Mouse (Mus musculus) embryo, embryonic 10.5 days (tissue): ENCODE data around the gene Ect2.

ENCODE experiments used
- DNase-seq: peaks from one replicate; pipeline ENCODE4 v3.0.0-alpha.2; 2015; ENCODE audit warnings: low spot score

Gene Ect2

DNA sequence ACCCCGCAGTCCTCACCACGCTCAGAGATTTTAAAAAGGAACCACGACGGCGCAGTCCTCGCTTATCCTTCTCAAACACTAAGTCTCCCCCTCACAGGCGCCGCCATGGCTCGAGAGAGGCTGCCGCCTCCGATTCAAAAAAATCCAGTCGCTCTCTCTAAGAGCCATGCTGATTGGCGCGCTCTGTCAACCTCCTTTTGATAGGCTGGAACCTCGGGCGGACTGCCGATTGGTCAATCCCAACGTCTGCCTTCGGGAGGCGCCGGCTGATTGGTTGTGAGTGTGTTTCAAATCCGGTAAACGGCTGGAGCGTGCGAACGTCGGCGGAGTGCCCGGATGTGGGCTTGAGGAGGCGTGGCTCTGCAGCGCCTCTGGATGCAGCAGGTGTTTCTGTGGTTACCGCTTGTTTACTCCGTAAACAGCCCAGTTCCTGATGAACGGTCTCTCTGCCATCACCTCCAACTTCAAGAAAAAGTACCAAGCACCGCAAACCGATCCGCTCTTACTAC, at the start of gene Ect2:
Gene Ect2, minus strand, starts transcription at position 178 of the 509 bp plus-strand sequence.
- DNase-seq, result peak; percentile 99

DNA sequence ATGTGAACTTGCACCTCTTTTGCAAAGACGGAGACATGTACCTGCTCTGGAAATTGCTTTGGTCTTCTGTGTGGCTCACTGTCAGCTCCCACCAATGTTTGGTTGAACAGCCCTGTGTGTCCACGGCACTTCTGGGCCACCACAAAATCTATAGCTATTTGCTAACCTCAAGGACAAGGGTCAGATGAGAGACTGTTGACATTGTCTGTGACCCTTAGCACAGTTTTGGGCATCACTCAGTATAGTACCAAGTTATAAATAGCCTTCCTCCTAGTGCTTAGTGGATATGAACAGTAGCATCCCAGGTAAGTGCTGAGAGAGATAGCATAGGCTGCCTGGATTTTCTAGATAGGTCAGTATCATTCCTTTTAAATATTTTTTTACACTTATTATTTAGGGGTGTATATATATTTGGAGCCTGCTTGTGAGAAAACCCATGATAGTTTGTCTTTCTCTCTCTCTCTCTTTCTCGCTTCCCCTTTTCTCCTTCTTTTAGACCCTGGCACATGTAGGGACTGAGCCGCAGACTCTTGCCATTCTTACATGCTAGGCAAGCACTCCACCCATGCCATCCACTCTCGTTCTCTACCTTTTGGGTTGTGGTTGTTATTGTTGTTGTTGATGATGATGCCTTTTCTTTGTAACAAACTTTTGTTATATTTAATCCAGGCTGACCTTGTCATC, 48.2 kb upstream of the Ect2 start:
- DNase-seq, result no peak

DNA sequence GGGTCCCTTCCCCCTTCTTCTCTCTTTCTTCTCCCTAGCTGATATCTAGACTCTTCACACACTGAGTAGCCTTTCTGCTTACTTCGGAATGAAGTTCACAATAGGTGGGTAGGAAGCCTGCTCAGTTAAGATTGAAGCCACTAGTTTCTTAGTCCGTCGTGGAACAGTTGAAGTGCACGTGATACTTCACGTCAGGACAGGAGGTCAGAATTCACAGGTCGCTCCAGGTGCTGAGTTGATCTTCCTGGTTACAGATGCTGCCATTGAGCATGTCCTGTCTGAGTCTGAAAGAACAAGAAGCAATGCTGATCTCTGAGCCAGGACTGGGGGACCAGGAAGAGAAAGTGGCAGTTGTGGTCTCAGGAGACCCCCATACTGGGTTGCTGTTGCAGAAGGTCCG, 45.4 kb upstream of the Ect2 start:
- no peak for DNase-seq

DNA sequence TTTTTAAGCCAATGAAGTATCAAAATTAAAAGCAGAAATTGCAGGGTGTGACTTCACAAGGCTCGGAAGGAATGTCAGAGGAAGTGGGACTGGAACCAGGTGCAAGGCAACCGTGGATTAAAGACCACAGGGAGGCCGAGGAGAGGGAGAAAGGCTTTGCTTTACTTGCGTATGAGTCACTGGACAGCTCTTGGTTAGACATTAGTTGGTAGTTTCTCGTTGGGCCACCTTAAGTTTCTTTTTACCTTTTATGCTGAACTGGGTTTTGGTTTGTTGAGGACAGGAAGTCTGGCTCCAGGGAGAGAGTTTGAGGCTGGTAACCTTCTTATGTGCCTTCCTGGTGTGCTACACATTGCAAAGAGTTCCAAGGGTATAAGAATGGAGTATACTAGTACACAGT, 44.1 kb upstream of the Ect2 start:
- DNase-seq, result no peak

DNA sequence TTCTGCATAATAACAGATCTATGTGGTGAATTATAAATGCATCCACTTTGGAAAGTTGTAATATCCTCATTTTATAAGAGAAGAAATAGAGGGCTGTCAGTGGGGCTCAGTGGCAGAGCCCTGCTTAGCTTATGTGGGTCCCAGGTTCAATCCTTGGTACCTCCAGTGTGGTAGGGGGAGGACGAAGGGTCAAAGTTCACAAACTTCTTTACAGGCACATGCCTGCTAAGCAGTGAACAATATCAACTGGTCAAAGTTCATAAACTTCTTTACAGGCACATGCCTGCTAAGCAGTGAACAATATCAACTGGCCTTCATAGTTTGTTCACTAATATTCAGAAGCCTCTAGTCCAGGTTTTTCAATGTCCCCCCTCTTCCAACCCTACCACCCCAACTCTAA, 42.9 kb upstream of the Ect2 start:
- no peak for DNase-seq

DNA sequence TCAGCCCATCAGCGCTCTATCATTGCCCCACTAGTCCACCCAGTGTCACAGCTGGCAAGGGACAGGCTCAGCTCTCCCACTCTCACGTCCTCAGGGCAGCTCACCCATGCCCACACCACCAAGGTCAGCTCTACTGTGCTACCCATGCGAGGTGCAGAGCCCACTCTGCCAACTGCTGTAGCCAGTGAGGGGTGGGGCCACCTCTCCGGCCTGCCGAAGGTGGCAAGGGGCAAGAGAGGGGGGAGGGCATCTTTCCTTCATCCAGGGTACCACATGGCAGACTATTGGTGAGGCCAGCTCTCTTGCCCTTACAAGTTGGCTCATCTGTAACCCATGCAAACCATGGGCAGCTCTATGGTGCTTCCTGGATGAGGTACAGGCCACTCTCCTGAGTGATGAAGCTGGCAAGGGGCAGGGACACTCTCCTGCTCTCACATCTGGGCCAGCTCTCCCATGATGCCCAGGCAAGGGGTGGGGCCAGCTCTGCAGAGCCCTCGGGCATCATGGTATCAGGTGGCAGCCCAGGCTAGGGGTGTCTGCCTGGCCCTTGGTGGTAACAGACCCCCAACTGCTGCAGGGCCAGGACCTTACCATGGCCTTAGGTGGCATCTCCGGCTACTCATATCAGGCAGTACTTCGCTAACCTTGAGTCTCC, 42.0 kb upstream of the Ect2 start:
- DNase-seq, result no peak

DNA sequence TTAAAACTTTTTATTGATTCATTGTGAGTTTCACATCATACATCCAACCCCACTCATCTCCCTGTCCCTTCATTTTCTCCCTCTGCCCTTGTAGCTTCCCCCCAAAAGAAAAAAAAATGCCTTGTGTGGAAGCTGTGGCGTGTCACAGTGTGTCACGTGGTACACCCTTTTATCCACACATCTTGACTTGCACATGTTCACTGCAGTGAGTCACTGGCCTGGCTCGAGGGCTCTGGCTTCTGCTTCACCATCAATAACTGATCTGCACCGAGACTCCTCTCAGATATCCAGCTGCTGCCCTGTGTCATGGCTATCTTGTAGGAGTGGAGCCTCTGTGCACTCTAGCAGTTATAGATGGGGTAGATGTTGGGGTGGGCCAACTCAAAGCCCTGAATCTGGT, 41.5 kb upstream of the Ect2 start:
- no peak for DNase-seq

DNA sequence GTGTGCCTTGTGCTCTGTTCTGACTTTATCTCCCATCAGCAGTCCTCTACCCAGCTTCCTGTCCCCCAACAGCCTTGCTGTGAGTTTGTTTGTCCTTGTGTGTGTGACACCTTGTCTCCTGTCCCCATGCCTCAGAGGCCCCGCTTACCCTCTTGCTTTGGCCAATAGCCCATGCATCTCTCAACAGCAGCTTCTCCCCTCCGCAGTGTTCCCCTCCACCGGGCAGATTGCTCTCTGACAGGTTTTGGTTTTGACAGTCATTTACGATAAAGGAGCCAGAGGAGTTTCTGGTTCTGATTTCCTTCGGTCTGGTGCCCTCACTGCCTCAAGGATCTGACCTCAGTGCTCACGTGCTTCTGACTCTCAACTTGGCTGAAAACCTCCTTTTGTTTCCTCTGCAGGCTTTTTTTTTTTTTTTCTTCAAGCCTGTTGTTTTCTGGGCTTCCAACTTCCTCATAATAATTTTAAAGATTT, 40.2 kb upstream of the Ect2 start:
- DNase-seq, result peak; percentile 19

DNA sequence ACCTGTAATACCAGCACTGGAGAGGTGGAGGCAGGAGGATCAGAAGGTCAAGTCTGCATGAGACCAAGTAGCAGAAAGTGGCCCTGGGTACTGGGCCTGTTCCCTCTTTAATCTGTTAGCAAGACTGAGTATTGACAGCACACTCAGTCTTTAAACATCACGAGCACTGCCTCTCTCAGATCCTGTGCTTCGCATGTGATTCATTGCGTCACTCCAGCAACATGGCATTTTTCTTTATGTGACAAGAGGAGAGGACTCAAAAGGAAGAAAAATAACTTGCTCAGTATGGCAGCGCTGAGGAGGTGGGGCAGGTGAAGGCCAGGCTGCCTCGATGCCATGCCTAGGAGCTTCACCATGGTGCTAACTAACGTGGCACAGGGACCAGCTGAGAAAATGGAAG, 38.2 kb upstream of the Ect2 start:
- DNase-seq, result no peak

DNA sequence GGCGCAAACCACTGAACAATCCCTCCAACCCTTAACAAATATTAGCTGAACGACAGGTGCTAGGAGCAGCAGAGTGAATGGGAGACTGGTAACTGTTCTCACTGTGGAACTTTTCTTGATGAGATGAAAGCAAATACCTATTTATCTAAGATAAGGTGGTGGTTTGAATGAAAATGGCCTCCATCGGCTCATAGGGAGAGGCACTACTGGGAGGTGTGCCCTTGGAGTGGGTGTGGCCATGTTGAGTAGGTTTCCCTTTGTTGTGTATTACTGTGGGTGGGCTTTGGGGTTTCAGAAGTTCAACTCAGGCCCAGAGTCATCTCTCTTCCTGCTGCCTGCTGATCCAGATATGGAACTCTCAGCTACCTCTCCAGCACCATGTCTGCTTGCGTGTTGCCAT, 37.2 kb upstream of the Ect2 start:
- no peak for DNase-seq

DNA sequence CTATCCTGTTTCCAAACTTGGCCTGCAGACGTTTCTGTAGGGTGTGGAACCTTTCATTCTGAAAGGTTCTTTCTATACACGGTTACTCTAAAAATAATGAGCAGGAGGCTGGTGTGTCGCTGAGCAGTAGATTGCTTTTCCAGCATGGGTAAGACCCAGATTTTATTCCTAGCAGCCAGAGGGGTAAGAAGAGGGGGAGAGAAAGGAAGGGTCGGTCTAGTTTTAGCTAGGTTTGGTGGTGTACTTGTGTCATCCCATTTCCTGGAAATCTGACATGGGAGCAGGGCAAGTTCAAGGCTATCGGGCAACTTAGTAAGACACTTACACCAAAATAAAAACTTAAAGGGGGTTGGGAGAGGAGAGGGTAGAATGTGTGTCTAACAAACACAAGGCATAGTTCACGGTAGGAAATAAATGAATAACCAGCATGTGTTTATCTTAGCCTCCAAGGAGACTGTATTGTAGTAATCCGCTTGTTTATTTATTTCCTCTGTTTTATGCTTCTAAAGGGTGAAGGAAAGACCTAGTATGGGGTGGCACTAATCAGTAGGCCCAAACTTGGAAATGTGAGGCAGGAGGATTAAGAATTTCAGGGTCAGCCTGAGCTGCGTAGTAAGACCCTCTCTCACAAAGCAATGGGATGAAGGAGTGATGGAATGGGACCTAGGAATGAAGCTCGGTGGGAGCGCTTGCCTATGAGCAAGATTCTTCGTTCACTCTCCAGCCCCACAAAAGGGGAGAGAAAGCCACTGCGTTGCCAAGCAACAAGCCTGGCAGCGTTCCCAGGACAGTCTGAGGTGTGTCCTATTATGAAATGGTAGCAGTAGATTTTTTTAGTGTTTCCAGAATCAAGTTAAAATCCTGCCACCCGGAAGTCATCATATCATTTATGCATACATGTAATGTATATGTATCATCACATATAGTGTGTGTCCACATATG, 35.9 kb upstream of the Ect2 start:
- DNase-seq, result no peak

DNA sequence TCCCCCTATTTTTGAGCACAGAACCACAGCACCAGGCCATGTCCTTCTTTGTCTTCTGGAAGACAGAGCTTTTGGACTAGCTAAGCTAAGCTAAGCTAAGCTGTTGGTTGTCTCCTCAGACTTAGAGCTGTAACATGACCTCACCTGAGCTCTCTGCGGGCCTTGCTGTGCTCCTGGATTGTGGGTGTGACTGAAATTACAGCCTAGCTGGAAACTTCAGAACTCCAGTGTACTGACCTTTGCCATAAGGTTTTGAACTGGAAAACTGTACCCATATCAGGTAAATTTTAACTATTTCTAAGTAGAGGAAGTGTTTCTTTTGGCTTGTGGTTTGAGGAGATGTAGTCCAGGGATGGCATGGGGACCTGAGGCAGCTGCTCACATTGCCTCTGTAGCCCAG, 34.7 kb upstream of the Ect2 start:
- no peak for DNase-seq

DNA sequence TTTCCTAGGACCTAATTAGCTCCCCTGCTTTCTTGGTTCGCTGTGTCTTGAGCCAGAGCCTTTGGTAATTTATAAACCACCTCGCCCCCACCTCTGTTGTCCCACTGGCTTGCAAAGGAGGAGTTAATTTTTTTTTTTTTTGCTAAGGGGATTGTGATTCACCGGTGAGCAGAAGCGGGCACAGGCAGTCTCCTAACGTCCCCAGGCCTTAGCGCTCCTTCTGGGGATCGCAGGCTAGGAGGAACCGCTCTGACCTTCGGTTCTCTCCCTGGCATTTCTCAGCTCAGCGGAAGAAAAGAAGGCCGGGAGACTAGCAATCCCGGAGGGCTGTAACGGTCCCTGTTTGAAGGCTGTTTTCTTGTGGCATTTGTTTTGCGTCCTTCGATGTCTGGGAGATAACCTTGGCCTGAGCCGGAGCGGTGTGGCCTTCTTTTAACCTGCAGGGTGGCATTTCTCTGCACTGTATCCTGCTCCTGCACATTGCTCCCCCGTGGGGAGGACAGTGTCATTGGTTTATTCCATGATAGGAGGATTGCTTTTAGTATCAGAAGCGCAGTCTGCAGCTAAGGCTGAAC, 30.0 kb upstream of the Ect2 start:
- peak; percentile 19 for DNase-seq

DNA sequence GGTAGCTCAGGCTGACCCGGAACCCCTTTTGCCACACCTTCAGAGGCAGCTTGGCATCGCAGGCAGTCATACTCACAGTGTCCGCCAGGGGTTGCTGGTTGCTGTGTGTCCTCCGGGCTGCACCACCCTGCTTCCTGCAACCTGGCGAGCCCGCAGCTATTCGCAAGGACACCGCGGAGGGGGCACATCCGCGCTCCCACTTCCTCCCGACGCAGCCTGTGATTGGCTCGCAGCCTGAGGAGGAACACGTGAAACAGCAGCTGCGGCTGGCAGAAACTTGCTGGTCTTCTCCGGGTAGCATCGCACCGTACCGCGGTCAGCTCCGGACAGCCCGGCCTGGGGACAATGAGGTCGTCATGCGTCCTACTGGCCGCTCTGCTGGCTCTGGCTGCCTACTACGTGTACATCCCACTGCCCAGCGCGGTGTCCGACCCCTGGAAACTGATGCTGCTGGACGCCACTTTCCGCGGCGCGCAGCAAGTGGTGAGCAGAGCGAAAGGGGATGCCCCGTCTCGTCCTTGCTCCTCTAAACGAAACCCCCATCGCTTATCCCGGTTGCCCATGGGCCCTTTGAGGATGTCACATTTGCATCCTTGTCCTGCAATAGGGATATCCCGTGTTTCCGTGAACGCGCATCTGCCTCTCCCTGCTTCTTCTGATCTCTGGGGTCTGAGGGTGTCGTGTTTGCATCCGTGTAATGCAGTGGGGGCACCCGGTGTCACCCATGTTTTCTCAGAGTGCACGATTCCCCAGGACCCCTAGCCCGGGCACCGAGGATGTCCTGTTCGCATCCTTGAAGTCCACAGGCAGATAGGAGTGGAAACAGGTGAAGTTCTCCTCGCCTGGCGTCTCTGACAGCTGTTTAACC, 29.3 kb upstream of the Ect2 start, which contains the start of gene Nceh1:
Gene Nceh1, plus strand, starts transcription at position 233 of the 868 bp plus-strand sequence.
- peak; percentile 96 for DNase-seq

DNA sequence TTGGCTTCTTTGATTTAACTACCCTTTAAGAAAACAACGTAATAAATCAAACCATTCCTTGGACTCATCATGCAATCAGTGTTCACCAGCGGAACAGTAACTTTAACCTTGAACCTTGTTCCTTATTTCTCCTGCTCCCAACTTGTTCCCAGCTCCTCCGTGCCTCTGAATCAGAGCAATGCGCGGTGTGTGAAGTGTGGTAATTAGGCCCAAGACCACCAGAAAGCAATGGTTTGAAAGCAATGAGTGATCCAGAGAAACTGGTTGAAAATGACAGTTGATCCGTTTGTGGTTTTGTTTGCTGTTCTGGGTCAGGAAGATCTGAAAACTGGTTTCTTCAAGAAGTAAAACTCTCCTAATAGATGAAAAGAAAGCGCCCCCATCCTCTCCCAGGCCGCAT, 26.0 kb upstream of the Ect2 start:
- DNase-seq, result no peak

DNA sequence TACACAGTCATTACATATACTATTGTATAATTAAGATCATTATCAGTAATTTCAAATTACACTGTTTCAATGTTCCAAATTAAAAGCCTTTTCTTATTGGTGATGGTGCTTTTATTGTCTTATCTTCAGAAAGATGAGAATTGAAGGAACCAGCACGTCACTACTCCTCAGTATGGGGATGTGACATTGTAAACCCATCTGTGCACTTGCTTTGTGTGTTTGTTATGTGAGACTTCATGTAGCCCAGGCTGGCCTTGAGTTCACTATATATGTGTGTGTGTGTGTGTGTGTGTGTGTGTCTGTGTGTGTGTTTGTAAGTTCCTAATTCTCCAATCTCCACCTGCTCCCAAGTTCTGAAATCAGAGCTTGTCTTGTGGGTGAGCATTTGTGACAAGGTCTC, 16.6 kb upstream of the Ect2 start:
- no peak for DNase-seq

DNA sequence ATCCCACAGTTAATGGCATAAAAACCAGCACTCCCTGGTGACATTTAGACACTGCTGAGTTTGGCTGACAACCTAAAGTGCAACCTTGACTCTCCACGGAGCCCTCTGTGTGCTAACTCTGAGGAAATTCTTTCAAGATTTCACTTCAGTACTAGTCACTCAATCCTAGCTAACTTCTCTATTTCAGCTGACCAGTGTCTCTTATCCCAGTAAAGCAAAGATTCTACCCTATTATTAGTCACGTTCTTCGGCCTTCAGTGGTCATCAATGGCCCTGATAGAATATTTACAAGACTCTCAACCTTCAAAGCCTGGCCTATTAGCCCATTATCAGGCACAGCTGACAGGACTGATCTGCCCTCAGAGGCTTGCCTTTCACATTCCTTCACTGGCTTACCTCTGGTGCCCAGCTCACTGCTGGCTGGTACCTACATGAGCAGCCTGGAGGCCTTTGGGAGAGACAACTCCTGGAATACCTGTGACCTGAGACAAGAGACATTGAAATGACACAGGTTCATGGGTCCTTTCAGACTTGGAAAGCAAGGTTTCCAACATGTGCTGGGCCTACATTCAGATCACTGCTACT, 11.9 kb upstream of the Ect2 start:
- DNase-seq, result no peak

DNA sequence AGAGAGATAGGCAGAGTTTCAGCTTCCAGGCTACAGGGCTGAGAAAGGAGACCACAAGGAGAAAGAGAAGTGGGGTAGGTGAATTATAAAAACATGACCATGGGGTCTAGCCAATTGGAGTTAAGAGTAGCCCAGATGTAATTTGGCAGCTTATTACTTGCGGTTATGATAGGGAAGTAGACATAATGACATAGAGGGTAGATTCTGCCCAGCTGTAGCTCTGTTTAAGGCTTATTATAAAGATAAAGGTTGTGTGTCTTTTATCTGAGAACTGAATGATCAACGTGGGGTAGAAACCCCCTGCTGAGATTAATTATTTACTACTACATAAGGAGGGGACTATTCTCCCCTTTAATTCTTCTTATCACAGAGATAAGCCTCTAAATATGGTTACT, 8.7 kb upstream of the Ect2 start:
- DNase-seq, result no peak

DNA sequence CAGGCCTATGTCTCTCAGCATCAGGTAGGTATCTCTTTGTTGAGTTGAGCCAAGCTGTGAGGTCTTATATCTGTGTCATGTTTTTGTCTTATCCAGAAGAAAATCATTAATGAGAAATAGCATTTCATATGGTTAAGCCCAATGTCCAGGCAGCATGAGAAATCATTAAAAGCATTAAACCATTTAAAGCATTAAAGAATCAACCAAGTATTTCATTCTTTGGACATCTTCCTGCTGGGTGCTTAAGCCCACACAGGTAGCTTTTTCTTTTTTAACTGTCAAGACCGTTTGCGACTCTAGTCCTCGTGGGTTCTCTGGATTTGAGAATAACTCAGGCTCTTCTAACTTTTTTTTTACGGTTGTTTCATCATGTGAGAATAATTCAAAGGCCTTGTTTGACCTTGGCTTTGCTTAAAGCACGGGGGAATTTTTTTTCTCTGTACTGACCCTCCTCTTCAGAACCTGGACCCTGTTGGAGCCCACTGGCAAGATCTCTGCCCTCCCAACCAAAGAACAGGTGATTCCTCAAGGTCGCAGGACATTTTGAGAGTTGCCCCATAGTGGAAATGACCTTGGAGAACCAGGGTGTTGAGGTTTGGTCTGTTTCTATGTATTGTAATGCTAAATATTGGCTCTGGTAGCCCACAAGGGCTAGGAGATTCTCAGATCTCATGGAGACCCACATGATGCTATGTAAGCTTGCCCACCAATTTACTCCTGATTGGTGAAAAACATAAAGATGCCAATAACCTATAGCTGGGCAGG, 8.1 kb upstream of the Ect2 start:
- no peak for DNase-seq

DNA sequence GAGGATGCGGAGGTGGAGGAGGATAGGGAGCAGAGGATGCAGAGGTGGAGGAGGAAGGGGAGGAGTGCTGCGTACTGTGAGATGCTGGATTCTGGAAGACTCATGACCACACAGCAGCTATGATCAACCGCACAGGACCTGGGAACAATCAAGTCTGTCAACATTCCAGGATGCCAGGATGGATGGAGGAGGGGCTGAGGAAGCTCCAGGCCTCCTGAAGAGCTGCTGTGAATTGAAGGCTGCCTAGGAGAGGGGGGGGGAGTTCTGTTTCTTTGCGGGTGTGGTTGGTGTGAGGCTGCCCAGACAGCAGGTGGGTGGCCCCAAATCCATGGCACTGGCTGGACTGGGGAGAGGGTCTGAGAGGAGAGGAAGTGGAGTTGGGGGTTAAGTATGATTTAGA, 5.2 kb upstream of the Ect2 start:
- peak; percentile 27 for DNase-seq
